Mouse (Mus musculus) limb, embryonic 15.5 days (tissue): ENCODE data around the gene Uchl1. TPM values are rescaled to one million over a fixed set of nuclear protein-coding genes. Genes with fewer than 3 reads are reported as not detected.

Experiments
- ATAC-seq: fragments of 200-750 bp; cut with Nextera tagmentation; 2 replicates; pipeline ENCODE4 v1.8.0; 2017; ENCODE audit warnings: low read depth, moderate TSS enrichment; ENCODE audit not compliant: insufficient number of reproducible peaks, low FRiP score, low TSS enrichment
- H3K27ac ChIP-seq: fragments of 300-500 bp; sonication (generic); 2 replicates; pipeline ENCODE4 v1.5.1; 2015; ENCODE audit warnings: moderate library complexity, mild to moderate bottlenecking, inconsistent platforms
- H3K27me3 ChIP-seq: fragments of 300-500 bp; sonication (generic); 2 replicates; pipeline ENCODE4 v1.6.1; 2015; ENCODE audit warnings: inconsistent platforms
- H3K36me3 ChIP-seq: fragments of 300-500 bp; sonication (generic); 2 replicates; pipeline ENCODE4 v1.6.1; 2015; ENCODE audit warnings: inconsistent platforms
- H3K4me1 ChIP-seq: fragments of 300-500 bp; sonication (generic); 2 replicates; pipeline ENCODE4 v1.6.1; 2015; ENCODE audit warnings: inconsistent platforms
- H3K4me2 ChIP-seq: fragments of 300-500 bp; sonication (generic); 2 replicates; pipeline ENCODE4 v1.6.1; 2015; ENCODE audit warnings: mild to moderate bottlenecking, inconsistent platforms
- H3K4me3 ChIP-seq: fragments of 300-500 bp; sonication (generic); 2 replicates; pipeline ENCODE4 v1.5.1; 2015; ENCODE audit warnings: mild to moderate bottlenecking, inconsistent platforms
- H3K9ac ChIP-seq: fragments of 300-500 bp; sonication (generic); 2 replicates; pipeline ENCODE4 v1.6.1; 2015; ENCODE audit warnings: inconsistent platforms
- H3K9me3 ChIP-seq: fragments of 300-500 bp; sonication (generic); 2 replicates; pipeline ENCODE4 v1.6.1; 2016; ENCODE audit warnings: inconsistent platforms
- WGBS: fragments of 180-500 bp; shearing (Covaris S2); methylation state at CpG from one replicate; pipeline ENCODE4 v1.1.7; 2015; 5-methylcytosine and 5-hydroxymethylcytosine counted together
- polyA plus RNA-seq: library from polyadenylated mRNA; unstranded; fragments of >200 nt; fragmentation: Nextera tagmentation; extraction: Ambion mirVana; gene quantifications from 2 replicates; pipeline ENCODE4 v1.2.1, GENCODE M21; 2015

Uchl1 gene
- polyA plus RNA-seq, 1 experiment from 2014 or later, result 75.2 TPM

GRCm38 (mm10) chr5:66685930-66686329 is 10.0 kb downstream of the Uchl1 start:
- Histone ChIP-seq H3K4me2 (no peak overlapping the region), H3K4me3 (no peak overlapping the region), H3K27me3 (no peaks in the 10 kb centered on the region), H3K27ac (no peak overlapping the region), H3K4me1 (0 out of 2 replicates have a peak, but pooled peaks cover 3% of the 10 kb centered on the region), H3K36me3 (no peaks in the 10 kb centered on the region), H3K9me3 (no peaks in the 10 kb centered on the region), H3K9ac (no peak overlapping the region)
- WGBS, result 86% methylated on average over 2 of the region's 2 CpGs
- ATAC-seq, result no peak

DNA sequence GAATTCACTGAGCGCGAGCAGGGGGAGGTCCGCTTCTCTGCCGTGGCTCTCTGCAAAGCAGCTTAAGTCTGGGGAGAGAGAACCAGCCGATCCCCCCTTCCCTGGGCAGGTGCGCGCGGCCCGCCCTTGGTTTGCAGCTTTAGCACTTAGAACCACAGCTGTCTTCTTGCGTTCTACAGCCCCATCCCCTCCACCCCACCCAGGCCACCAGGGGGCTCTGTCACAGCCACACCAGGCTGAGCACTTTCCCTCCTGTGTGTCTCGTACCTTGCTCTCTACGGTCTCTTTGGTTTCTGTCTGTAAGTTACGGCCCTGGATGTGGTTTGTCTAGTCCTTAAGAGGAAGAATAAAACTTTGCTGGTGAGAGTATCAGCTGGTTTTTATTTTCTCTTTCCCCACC is 11.0 kb downstream of the Uchl1 start:
- Histone ChIP-seq H3K4me2 (no peak overlapping the region), H3K9ac (no peak overlapping the region), H3K4me3 (no peak overlapping the region), H3K27ac (no peak overlapping the region), H3K36me3 (no peaks in the 10 kb centered on the region), H3K27me3 (no peaks in the 10 kb centered on the region), H3K9me3 (no peaks in the 10 kb centered on the region), H3K4me1 (0 out of 2 replicates have a peak, but pooled peaks cover 2% of the 10 kb centered on the region)
- ATAC-seq, result 0 out of 2 replicates have a peak, but pooled peaks have one; percentile 44
- WGBS, result 72% methylated on average over 13 of the region's 13 CpGs

DNA sequence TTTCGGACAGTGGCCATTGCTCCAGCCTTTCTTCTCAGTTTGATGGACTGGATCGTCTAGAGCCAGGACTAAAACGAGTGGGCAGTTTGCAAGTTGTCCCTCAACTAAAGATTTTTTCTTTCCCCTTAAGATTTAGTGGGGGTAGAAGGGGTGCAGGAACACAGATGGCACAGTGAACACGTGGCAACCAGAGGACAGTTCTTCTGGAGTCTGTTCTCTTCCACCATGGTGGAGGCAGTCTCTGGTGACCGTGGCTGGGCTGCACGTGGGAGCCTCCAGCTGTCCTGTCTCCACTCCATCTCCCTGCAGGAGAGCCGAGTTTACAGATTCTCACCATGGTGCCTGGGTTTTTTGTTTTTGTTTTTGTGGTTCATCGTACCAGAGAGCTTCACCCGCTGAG is 11.8 kb downstream of the Uchl1 start:
- Histone ChIP-seq H3K9me3 (no peaks in the 10 kb centered on the region), H3K27ac (no peak overlapping the region), H3K4me2 (no peak overlapping the region), H3K9ac (no peak overlapping the region), H3K27me3 (no peaks in the 10 kb centered on the region), H3K36me3 (no peaks in the 10 kb centered on the region), H3K4me1 (no peaks in the 10 kb centered on the region), H3K4me3 (no peak overlapping the region)
- 84% methylated on average over 9 of the region's 9 CpGs for WGBS
- ATAC-seq, result no peak

GRCm38 (mm10) chr5:66688286-66688685 is 12.4 kb downstream of the Uchl1 start:
- Histone ChIP-seq H3K4me1 (no peaks in the 10 kb centered on the region), H3K27ac (no peak overlapping the region), H3K4me3 (no peak overlapping the region), H3K9ac (no peak overlapping the region), H3K27me3 (no peaks in the 10 kb centered on the region), H3K9me3 (no peaks in the 10 kb centered on the region), H3K36me3 (no peaks in the 10 kb centered on the region), H3K4me2 (no peak overlapping the region)
- ATAC-seq, result no peak
- WGBS, result 87% methylated on average over 5 of the region's 5 CpGs

- WGBS, result 84% methylated on average over 9 of the region's 9 CpGs
- Histone ChIP-seq H3K4me2 (no peak overlapping the region), H3K4me1 (no peaks in the 10 kb centered on the region), H3K9me3 (no peaks in the 10 kb centered on the region), H3K36me3 (no peaks in the 10 kb centered on the region), H3K4me3 (no peak overlapping the region), H3K9ac (no peak overlapping the region), H3K27ac (no peak overlapping the region), H3K27me3 (no peaks in the 10 kb centered on the region)
- ATAC-seq, result no peak
Measured at GRCm38 (mm10) chr5:66689796-66690195, 13.9 kb downstream of the Uchl1 start.

GRCm38 (mm10) chr5:66693231-66693630 is 17.3 kb downstream of the Uchl1 start:
- Histone ChIP-seq H3K9ac (no peak overlapping the region), H3K4me3 (no peak overlapping the region), H3K27me3 (no peaks in the 10 kb centered on the region), H3K4me2 (no peak overlapping the region), H3K27ac (no peak overlapping the region), H3K9me3 (no peaks in the 10 kb centered on the region), H3K36me3 (no peaks in the 10 kb centered on the region), H3K4me1 (no peaks in the 10 kb centered on the region)
- WGBS, result 84% methylated on average over 4 of the region's 4 CpGs
- ATAC-seq, result no peak

GRCm38 (mm10) chr5:66697119-66697518 is 21.2 kb downstream of the Uchl1 start:
- Histone ChIP-seq H3K4me2 (no peak overlapping the region), H3K9ac (no peak overlapping the region), H3K36me3 (no peaks in the 10 kb centered on the region), H3K9me3 (no peaks in the 10 kb centered on the region), H3K4me3 (no peak overlapping the region), H3K27ac (no peak overlapping the region), H3K4me1 (peaks cover 2% of the 10 kb centered on the region; the same call in 1 of the 2 replicates), H3K27me3 (no peaks in the 10 kb centered on the region)
- no peak for ATAC-seq

GRCm38 (mm10) chr5:66699911-66700310 is 24.0 kb downstream of the Uchl1 start:
- peaks cover 8% of the 10 kb centered on the region for H3K4me1 ChIP-seq
- no peaks in the 10 kb centered on the region for H3K9me3 ChIP-seq
- no peak for ATAC-seq
- H3K36me3 ChIP-seq, result no peaks in the 10 kb centered on the region
- no peaks in the 10 kb centered on the region for H3K27me3 ChIP-seq
- no peak overlapping the region for H3K4me2 ChIP-seq
- no peak overlapping the region for H3K27ac ChIP-seq
- WGBS, result 49% methylated on average over 6 of the region's 6 CpGs
- no peak overlapping the region for H3K9ac ChIP-seq
- no peak overlapping the region for H3K4me3 ChIP-seq

GRCm38 (mm10) chr5:66701951-66702350 is 26.1 kb downstream of the Uchl1 start:
- no peaks in the 10 kb centered on the region for H3K9me3 ChIP-seq
- ATAC-seq, result no peak
- WGBS, result 91% methylated on average over 4 of the region's 4 CpGs

DNA sequence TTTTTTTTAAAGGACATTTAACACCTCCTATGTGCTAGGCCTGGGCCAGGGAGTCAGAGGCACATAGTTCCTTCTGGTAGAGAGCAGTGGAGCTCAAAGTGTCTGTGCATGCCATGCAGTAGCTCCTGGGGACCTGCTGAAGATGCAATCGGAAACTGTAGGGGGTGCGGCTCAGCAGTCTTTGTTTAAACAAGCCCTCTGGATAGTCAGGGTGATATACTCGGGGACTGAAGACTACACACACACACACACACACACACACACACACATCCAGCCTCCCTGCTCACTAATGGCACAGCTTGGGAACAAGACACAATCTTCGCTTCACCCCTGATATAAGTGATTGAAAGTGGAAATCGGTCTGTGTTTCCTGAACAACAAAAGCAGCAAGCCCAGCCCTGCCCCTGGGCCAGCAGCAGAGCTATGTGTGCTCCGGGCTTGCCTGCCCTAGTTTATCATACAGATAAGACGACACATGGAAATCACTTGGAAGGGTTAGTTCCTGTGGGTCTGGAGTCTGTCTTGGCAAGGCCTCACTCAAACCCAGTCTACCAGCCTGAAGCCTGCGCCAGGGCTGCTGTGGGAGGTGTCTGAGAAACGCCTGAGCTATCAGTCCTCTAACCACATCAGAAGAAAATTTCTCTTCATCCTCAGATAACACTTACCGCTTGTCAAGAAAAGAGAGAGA is 27.6 kb downstream of the Uchl1 start:
- ATAC-seq, result no peak
- Histone ChIP-seq H3K4me3 (no peak overlapping the region), H3K36me3 (no peaks in the 10 kb centered on the region), H3K9me3 (no peaks in the 10 kb centered on the region), H3K27me3 (no peaks in the 10 kb centered on the region), H3K4me2 (no peak overlapping the region), H3K4me1 (peaks cover 8% of the 10 kb centered on the region), H3K9ac (no peak overlapping the region), H3K27ac (no peak overlapping the region)
- WGBS, result 36% methylated on average over 10 of the region's 10 CpGs

More at GRCm38 (mm10) chr5:66701951-66702350, 26.1 kb downstream of the Uchl1 start:
- Histone ChIP-seq H3K27ac (no peak overlapping the region), H3K36me3 (no peaks in the 10 kb centered on the region), H3K4me3 (no peak overlapping the region), H3K4me2 (no peak overlapping the region), H3K9ac (no peak overlapping the region), H3K4me1 (peaks cover 8% of the 10 kb centered on the region), H3K27me3 (no peaks in the 10 kb centered on the region)

DNA sequence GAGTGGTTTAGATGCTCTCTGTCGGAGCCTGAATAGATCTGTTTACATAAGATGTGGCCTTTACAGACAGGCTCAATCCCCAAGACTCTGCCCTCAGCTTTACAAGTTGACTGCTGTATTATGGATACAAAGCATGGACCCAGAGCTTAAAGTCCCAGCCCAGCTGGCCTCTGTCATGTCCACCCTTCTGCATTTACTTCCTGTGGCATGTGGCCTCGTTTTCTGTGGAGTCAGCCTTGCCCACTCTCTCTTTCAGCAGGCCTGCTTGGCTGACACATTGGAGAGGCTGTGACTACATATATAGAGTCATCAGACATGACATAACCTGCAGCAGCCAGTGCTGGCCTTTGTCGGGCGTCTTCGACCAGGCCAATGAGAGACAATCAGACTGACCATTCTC is 32.0 kb downstream of the Uchl1 start:
- Histone ChIP-seq H3K9me3 (no peaks in the 10 kb centered on the region), H3K27me3 (no peaks in the 10 kb centered on the region), H3K36me3 (no peaks in the 10 kb centered on the region), H3K4me3 (no peak overlapping the region), H3K4me2 (no peak overlapping the region), H3K27ac (no peak overlapping the region), H3K4me1 (peaks cover 6% of the 10 kb centered on the region; the same call in 1 of the 2 replicates), H3K9ac (no peak overlapping the region)
- 86% methylated on average over 5 of the region's 5 CpGs for WGBS
- no peak for ATAC-seq

DNA sequence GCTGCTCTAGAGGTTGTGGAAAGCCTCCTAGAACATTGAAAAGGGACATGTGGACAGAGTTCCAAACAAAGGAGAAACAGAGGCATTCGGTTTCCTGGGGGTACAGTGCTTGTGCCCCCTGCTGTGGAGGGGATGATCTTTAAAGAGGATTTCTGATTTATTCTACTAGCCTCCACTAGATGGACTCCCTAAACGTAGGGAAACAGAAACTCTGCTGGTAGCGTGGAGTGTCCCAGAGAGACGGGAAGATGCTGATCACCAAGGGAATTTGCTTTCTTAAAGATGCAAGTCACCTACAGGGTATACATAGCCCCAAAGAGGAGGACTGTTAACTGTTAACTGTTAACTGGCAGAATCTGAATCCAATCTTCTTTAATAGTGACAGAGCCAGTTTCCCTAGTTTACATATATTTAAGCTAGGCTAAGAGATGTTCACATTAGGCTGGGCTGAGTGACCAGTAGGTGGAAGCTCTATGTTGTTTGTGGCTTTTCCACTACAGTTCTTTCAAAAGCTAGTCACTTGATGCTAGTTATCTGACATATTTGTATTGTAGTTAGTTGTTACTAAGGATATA is 34.6 kb downstream of the Uchl1 start:
- WGBS, result 20% methylated on average over 4 of the region's 4 CpGs
- Histone ChIP-seq H3K4me2 (no peak overlapping the region), H3K27ac (no peak overlapping the region), H3K4me1 (no peaks in the 10 kb centered on the region), H3K4me3 (no peak overlapping the region), H3K9ac (no peak overlapping the region), H3K9me3 (no peaks in the 10 kb centered on the region), H3K27me3 (no peaks in the 10 kb centered on the region), H3K36me3 (no peaks in the 10 kb centered on the region)
- ATAC-seq, result no peak
